Comparison of ENCODE assay signal across 17 mouse cellular contexts in the genomic region with DNA sequence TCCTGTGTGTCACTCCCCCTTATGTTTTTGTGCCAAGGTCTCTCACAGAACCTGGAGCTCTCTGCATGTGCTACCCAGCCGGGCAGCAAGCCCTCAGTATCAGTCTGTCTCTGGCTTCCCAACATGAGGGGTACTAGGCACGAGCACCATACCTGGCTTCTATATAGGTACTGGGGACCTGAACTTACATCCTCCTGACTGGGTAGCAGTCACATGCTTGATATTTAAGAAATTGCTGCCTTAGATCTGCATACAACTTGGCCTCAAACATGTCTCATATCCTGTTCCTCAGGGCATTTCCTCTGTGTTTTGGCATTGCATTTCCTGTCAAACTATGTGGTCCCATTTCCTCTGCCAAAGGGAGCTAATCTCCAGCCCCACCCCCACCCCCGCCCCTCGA.
DNase-seq lines count a peak whose midpoint lies in the region.
"Had no signal": no experiment of that assay in that cellular context is flagged by ENCODE, and none has a peak within 500 bp of the region (broad histone marks: within the 10 kb centered on the region; RNA-seq: fewer than 3 reads in every experiment).

No protein-coding gene starts in this region.

- peak; percentile 29 to 59 for DNase-seq in cerebellum, postnatal 14 days
- DNase-seq in cerebellum, adult 8-10 months: no peak
- peak; percentile 75 for DNase-seq in 416B (ENCODE audit: low read depth)
- peak; percentile 43 for DNase-seq in naive thymus-derived CD4-positive, alpha-beta T cell, adult 2 months (ENCODE audit: low read depth)
- peak; percentile 53 for DNase-seq in thymus, postnatal 25 days
- no peak for DNase-seq in frontal cortex, postnatal 36 days (ENCODE audit: low spot score in 2 of 2)
- DNase-seq in c-Kit-positive CD71-positive TER-119-positive erythroid progenitor cells, embryonic 14.5 days (ENCODE audit: low spot score): no peak
- DNase-seq: adrenal gland, postnatal 14 days; B cell, adult 2 months; cerebellum, postnatal 36 days; forebrain, postnatal 0 days; gastrocnemius, postnatal 36 days; heart, postnatal 36 days; kidney, adult 8-10 months; kidney, postnatal 10 days; lung, postnatal 10 days; right cerebral cortex, postnatal 14 days had no signal

Comparison
In these comparisons a context has a peak if more than half of its experiments do, and no peak if none do; other contexts are left out.
1. DNase-seq: peak in cerebellum, postnatal 14 days (2 of 2), 416B (single experiment), naive thymus-derived CD4-positive, alpha-beta T cell, adult 2 months (single experiment) and thymus, postnatal 25 days (single experiment); none in cerebellum, adult 8-10 months (single experiment), frontal cortex, postnatal 36 days (0 of 2) and c-Kit-positive CD71-positive TER-119-positive erythroid progenitor cells, embryonic 14.5 days (single experiment).